Mouse (Mus musculus): ENCODE data around the gene Tmem262. TPM values are rescaled to one million over a fixed set of nuclear protein-coding genes. Genes with fewer than 3 reads are reported as not detected.

Gene Tmem262
- polyA plus RNA-seq, 1 experiment = not detected

Other genes starting within 250 kb of the Tmem262 start
- 6.6 and 7.0 TPM in 2 replicates for gene Frmd8, start 204.8 kb upstream of the Tmem262 start, polyA plus RNA-seq (2012; ENCODE audit: insufficient read depth, insufficient read length, missing spikeins)
- gene Slc25a45, start 202.2 kb upstream of the Tmem262 start, polyA plus RNA-seq (2012; ENCODE audit: insufficient read depth, insufficient read length, missing spikeins) = 2.3 and 2.4 TPM in 2 replicates
- gene Tigd3, start 185.9 kb upstream of the Tmem262 start, polyA plus RNA-seq (2012; ENCODE audit: insufficient read depth, insufficient read length, missing spikeins) = not detected in 2 replicates
- gene Dpf2, start 167.0 kb upstream of the Tmem262 start, polyA plus RNA-seq (2012; ENCODE audit: insufficient read depth, insufficient read length, missing spikeins) = 22.6 and 36.6 TPM in 2 replicates
- gene Cdc42ep2, start 155.2 kb upstream of the Tmem262 start, polyA plus RNA-seq (2012; ENCODE audit: insufficient read depth, insufficient read length, missing spikeins) = 4.0 and 5.4 TPM in 2 replicates
- gene Pola2, start 115.8 kb upstream of the Tmem262 start, polyA plus RNA-seq (2012; ENCODE audit: insufficient read depth, insufficient read length, missing spikeins) = 6.5 and 7.0 TPM in 2 replicates
- not detected in 2 replicates for gene Slc22a20, start 93.9 kb upstream of the Tmem262 start, polyA plus RNA-seq (2012; ENCODE audit: insufficient read depth, insufficient read length, missing spikeins)
- 14.2 and 15.9 TPM in 2 replicates for gene Capn1, start 64.1 kb upstream of the Tmem262 start, polyA plus RNA-seq (2012; ENCODE audit: insufficient read depth, insufficient read length, missing spikeins)
- gene Syvn1, start 33.5 kb upstream of the Tmem262 start, polyA plus RNA-seq (2012; ENCODE audit: insufficient read depth, insufficient read length, missing spikeins) = 14.8 and 17.4 TPM in 2 replicates
- gene Mrpl49, start 22.2 kb upstream of the Tmem262 start, polyA plus RNA-seq (2012; ENCODE audit: insufficient read depth, insufficient read length, missing spikeins) = 53.6 and 56.4 TPM in 2 replicates
- 701 and 753 TPM in 2 replicates for gene Fau, start 22.2 kb upstream of the Tmem262 start, polyA plus RNA-seq (2012; ENCODE audit: insufficient read depth, insufficient read length, missing spikeins)
- 9.8 and 11.3 TPM in 2 replicates for gene Znhit2, start 18.8 kb upstream of the Tmem262 start, polyA plus RNA-seq (2012; ENCODE audit: insufficient read depth, insufficient read length, missing spikeins)
- 7.3 and 15.5 TPM in 2 replicates for gene Tm7sf2, start 11.7 kb upstream of the Tmem262 start, polyA plus RNA-seq (2012; ENCODE audit: insufficient read depth, insufficient read length, missing spikeins)
- gene Vps51, start 2.8 kb upstream of the Tmem262 start, polyA plus RNA-seq (2012; ENCODE audit: insufficient read depth, insufficient read length, missing spikeins) = 25.0 and 25.8 TPM in 2 replicates
- not detected in 2 replicates for gene Gm28374, start 2.2 kb downstream of the Tmem262 start, polyA plus RNA-seq (2012; ENCODE audit: insufficient read depth, insufficient read length, missing spikeins)
- 14.0 and 20.5 TPM in 2 replicates for gene Zfpl1, start 4.9 kb downstream of the Tmem262 start, polyA plus RNA-seq (2012; ENCODE audit: insufficient read depth, insufficient read length, missing spikeins)
- gene Cdca5, start 5.0 kb downstream of the Tmem262 start, polyA plus RNA-seq (2012; ENCODE audit: insufficient read depth, insufficient read length, missing spikeins) = not detected in 2 replicates
- not detected in 2 replicates for gene AC131692.1, start 14.4 kb downstream of the Tmem262 start, polyA plus RNA-seq (2012; ENCODE audit: insufficient read depth, insufficient read length, missing spikeins)
- gene Naaladl1, start 25.7 kb downstream of the Tmem262 start, polyA plus RNA-seq (2012; ENCODE audit: insufficient read depth, insufficient read length, missing spikeins) = not detected in 2 replicates
- 5.7 and 6.8 TPM in 2 replicates for gene Sac3d1, start 38.6 kb downstream of the Tmem262 start, polyA plus RNA-seq (2012; ENCODE audit: insufficient read depth, insufficient read length, missing spikeins)
- gene Snx15, start 48.3 kb downstream of the Tmem262 start, polyA plus RNA-seq (2012; ENCODE audit: insufficient read depth, insufficient read length, missing spikeins) = 13.3 and 13.6 TPM in 2 replicates
- gene Batf2, start 61.0 kb downstream of the Tmem262 start, polyA plus RNA-seq (2012; ENCODE audit: insufficient read depth, insufficient read length, missing spikeins) = 1.2 TPM in 1 of 2 replicates, not detected in the other
- gene Arl2, start 61.5 kb downstream of the Tmem262 start, polyA plus RNA-seq (2012; ENCODE audit: insufficient read depth, insufficient read length, missing spikeins) = 45.8 and 62.3 TPM in 2 replicates
- not detected in 2 replicates for gene Majin, start 104.4 kb downstream of the Tmem262 start, polyA plus RNA-seq (2012; ENCODE audit: insufficient read depth, insufficient read length, missing spikeins)
- not detected in 2 replicates for gene Gpha2, start 146.3 kb downstream of the Tmem262 start, polyA plus RNA-seq (2012; ENCODE audit: insufficient read depth, insufficient read length, missing spikeins)
- gene Ppp2r5b, start 155.8 kb downstream of the Tmem262 start, polyA plus RNA-seq (2012; ENCODE audit: insufficient read depth, insufficient read length, missing spikeins) = 33.0 and 41.3 TPM in 2 replicates
- 9.6 and 9.9 TPM in 2 replicates for gene Atg2a, start 161.6 kb downstream of the Tmem262 start, polyA plus RNA-seq (2012; ENCODE audit: insufficient read depth, insufficient read length, missing spikeins)
- 39.6 and 42.8 TPM in 2 replicates for gene Ehd1, start 196.7 kb downstream of the Tmem262 start, polyA plus RNA-seq (2012; ENCODE audit: insufficient read depth, insufficient read length, missing spikeins)
- gene Cdc42bpg, start 226.4 kb downstream of the Tmem262 start, polyA plus RNA-seq (2012; ENCODE audit: insufficient read depth, insufficient read length, missing spikeins) = 2.5 and 2.8 TPM in 2 replicates

All from brown adipose tissue, adult 24 weeks (tissue).